19 mouse cellular contexts compared by ENCODE assay signal in genomic region chr2:124816814-124817213, GRCm38 (mm10).
"Had no signal": no experiment of that assay in that cellular context is flagged by ENCODE, and none has a peak within 500 bp of the region (broad histone marks: within the 10 kb centered on the region; RNA-seq: fewer than 3 reads in every experiment).

No protein-coding gene starts in this region.

- H3K9ac ChIP-seq: liver, embryonic 13.5 days; liver, embryonic 15.5 days; liver, postnatal 0 days; lung, embryonic 15.5 days; midbrain, embryonic 12.5 days; stomach, embryonic 15.5 days had no signal

- H3K4me2 ChIP-seq: liver, embryonic 11.5 days; liver, embryonic 13.5 days; liver, embryonic 15.5 days; lung, embryonic 15.5 days; midbrain, embryonic 12.5 days; stomach, embryonic 15.5 days had no signal

- H3K4me1 ChIP-seq: liver, embryonic 13.5 days; liver, embryonic 15.5 days; lung, embryonic 15.5 days; midbrain, embryonic 12.5 days; stomach, embryonic 15.5 days had no signal

- H3K27me3 ChIP-seq: liver, embryonic 13.5 days; liver, embryonic 15.5 days; lung, embryonic 15.5 days; megakaryocyte, embryonic 14.5 days; midbrain, embryonic 12.5 days; stomach, embryonic 15.5 days had no signal

- H3K36me3 ChIP-seq: liver, embryonic 13.5 days; liver, embryonic 15.5 days; lung, embryonic 15.5 days; midbrain, embryonic 12.5 days; stomach, embryonic 15.5 days had no signal

- H3K4me3 ChIP-seq: liver, embryonic 13.5 days; liver, embryonic 15.5 days; lung, embryonic 15.5 days; megakaryocyte, embryonic 14.5 days; midbrain, embryonic 12.5 days; stomach, embryonic 15.5 days had no signal

- H3K9me3 ChIP-seq: liver, embryonic 13.5 days; liver, embryonic 15.5 days; lung, embryonic 15.5 days; megakaryocyte, embryonic 14.5 days; midbrain, embryonic 12.5 days; stomach, embryonic 15.5 days had no signal

- DNase-seq: liver, embryonic 13.5 days; liver, postnatal 0 days; lung, adult 2 months; lung, postnatal 14 days; lung, postnatal 36 days; midbrain, embryonic 14.5 days; right cerebral cortex, postnatal 14 days; thymus, adult 2 months; thymus, postnatal 36 days had no signal

- ATAC-seq: liver, postnatal 0 days; lung, postnatal 0 days; midbrain, embryonic 16.5 days had no signal

- H3K27ac ChIP-seq: liver, embryonic 13.5 days; liver, embryonic 15.5 days; lung, embryonic 15.5 days; macrophage; midbrain, embryonic 12.5 days; stomach, embryonic 15.5 days; stomach, postnatal 0 days had no signal
